Mouse (Mus musculus): ENCODE data around the gene Dcst2. TPM values are rescaled to one million over a fixed set of nuclear protein-coding genes. Genes with fewer than 3 reads are reported as not detected.
A peak's percentile ranks its signal among the peaks of the same experiment; 100 is the strongest.

Dcst2 gene
- polyA plus RNA-seq, 1 experiment from 2014 or later, result 0.34 TPM

GRCm38 (mm10) chr3:89320581-89321182 is 41.1 kb upstream of the Dcst2 start:
- Histone ChIP-seq H3K27ac (no peak overlapping the region), H3K9me3 (no peaks in the 10 kb centered on the region), H3K4me1 (peaks cover 61% of the 10 kb centered on the region), H3K4me3 (peak overlapping the region; percentile 74), H3K4me2 (replicated peaks) (peak overlapping the region; percentile 98), H3K9ac (peak overlapping the region; percentile 81), H3K27me3 (peaks cover 44% of the 10 kb centered on the region), H3K36me3 (no peaks in the 10 kb centered on the region)
- ATAC-seq (ENCODE audit: low FRiP score, low read depth), result no peak
- WGBS, result under 1% methylated on average over 41 of the region's 41 CpGs

GRCm38 (mm10) chr3:89321183-89322130 is 40.3 kb upstream of the Dcst2 start:
- H3K36me3 ChIP-seq, result no peaks in the 10 kb centered on the region
- WGBS, result 0% methylated on average over 63 of the region's 66 CpGs
- H3K4me1 ChIP-seq, result peaks cover 53% of the 10 kb centered on the region
- H3K4me2 ChIP-seq (replicated peaks), result peak overlapping the region; percentile 98
- ATAC-seq (ENCODE audit: low FRiP score, low read depth), result no peak
- H3K27ac ChIP-seq, result no peak overlapping the region
- H3K4me3 ChIP-seq, result peak overlapping the region; percentile 74
- H3K9ac ChIP-seq, result peak overlapping the region; percentile 81
- H3K9me3 ChIP-seq, result no peaks in the 10 kb centered on the region
- peaks cover 40% of the 10 kb centered on the region for H3K27me3 ChIP-seq

- Histone ChIP-seq H3K4me2 (replicated peaks) (peak overlapping the region; percentile 98), H3K4me1 (peaks cover 51% of the 10 kb centered on the region), H3K27me3 (peaks cover 40% of the 10 kb centered on the region), H3K4me3 (peak overlapping the region; percentile 74), H3K9me3 (no peaks in the 10 kb centered on the region), H3K27ac (peak overlapping the region; percentile 22; the same call in 1 of the 2 replicates), H3K9ac (peak overlapping the region; percentile 81), H3K36me3 (no peaks in the 10 kb centered on the region)
- ATAC-seq (ENCODE audit: low FRiP score, low read depth), result 0 out of 2 replicates have a peak, but pooled peaks have one; percentile 1
- WGBS, result under 1% methylated on average over 12 of the region's 14 CpGs
Observed at GRCm38 (mm10) chr3:89322131-89322500, 39.7 kb upstream of the Dcst2 start.

GRCm38 (mm10) chr3:89322514-89323165 is 39.1 kb upstream of the Dcst2 start, which contains the start of gene Efna3:
Efna3 (minus strand) TSS chr3:89322965.
- WGBS, result under 1% methylated on average over 49 of the region's 53 CpGs
- peak; percentile 66 for ATAC-seq (ENCODE audit: low FRiP score, low read depth)
- peak within 1 kb of the TSS; percentile 22; the same call in 1 of the 2 replicates for H3K27ac ChIP-seq
- peak within 1 kb of the TSS; percentile 98 for H3K4me2 ChIP-seq (replicated peaks)
- no peaks in the 10 kb centered on the region for H3K9me3 ChIP-seq
- peaks cover 51% of the 10 kb centered on the region for H3K4me1 ChIP-seq
- H3K27me3 ChIP-seq, result peaks cover 40% of the 10 kb centered on the region
- H3K36me3 ChIP-seq, result no peaks in the 10 kb centered on the region
- peak within 1 kb of the TSS; percentile 81 for H3K9ac ChIP-seq
- H3K4me3 ChIP-seq, result peak within 1 kb of the TSS; percentile 74

- no peak for ATAC-seq (ENCODE audit: low FRiP score, low read depth)
- H3K9me3 ChIP-seq, result no peaks in the 10 kb centered on the region
- 90% methylated on average over 8 of the region's 8 CpGs for WGBS
Observed at GRCm38 (mm10) chr3:89325882-89326281, 35.9 kb upstream of the Dcst2 start.

DNA sequence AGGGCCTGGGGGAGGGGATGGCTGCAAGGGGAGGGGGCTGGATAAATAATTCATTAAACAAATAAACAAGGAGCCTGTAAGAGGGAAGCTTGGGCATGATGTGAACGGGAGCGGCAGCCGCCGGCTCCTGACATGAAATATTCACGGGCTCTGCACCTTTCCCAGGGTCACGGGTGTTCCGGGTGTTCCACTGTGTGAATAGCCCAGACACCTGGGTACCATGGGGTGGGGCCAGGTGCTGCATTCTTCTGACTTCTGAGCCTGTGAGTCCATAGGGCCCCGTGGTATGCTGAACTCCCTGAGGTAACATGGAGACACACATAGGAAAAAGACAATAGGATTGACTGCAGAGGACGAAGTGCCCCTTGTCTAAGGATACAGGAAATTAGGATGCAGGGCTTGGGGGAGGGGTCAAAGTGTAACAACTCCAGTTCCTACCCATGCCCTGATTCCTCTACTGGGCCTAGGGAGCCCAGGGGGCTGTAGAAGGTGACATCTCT is 34.4 kb upstream of the Dcst2 start:
- Histone ChIP-seq H3K27me3 (no peaks in the 10 kb centered on the region; the same call in 1 of the 2 replicates), H3K4me1 (peaks cover 33% of the 10 kb centered on the region), H3K9me3 (no peaks in the 10 kb centered on the region), H3K36me3 (no peaks in the 10 kb centered on the region), H3K9ac (0 out of 2 replicates have a peak overlapping the region, but pooled peaks have one; percentile 4), H3K4me2 (replicated peaks) (no peak overlapping the region), H3K27ac (no peak overlapping the region), H3K4me3 (no peak overlapping the region)
- 24% methylated on average over 9 of the region's 9 CpGs for WGBS
- ATAC-seq (ENCODE audit: low FRiP score, low read depth), result no peak

More at GRCm38 (mm10) chr3:89325882-89326281, 35.9 kb upstream of the Dcst2 start:
- Histone ChIP-seq H3K27me3 (peaks cover 8% of the 10 kb centered on the region; the same call in 1 of the 2 replicates), H3K27ac (no peak overlapping the region), H3K4me3 (no peak overlapping the region), H3K9ac (no peak overlapping the region), H3K4me2 (replicated peaks) (no peak overlapping the region), H3K4me1 (peaks cover 36% of the 10 kb centered on the region), H3K36me3 (no peaks in the 10 kb centered on the region)

- Histone ChIP-seq H3K36me3 (peaks cover 9% of the 10 kb centered on the region), H3K27me3 (no peaks in the 10 kb centered on the region; the same call in 1 of the 2 replicates), H3K9ac (0 out of 2 replicates have a peak overlapping the region, but pooled peaks have one; percentile 35), H3K9me3 (no peaks in the 10 kb centered on the region), H3K4me3 (no peak overlapping the region), H3K4me2 (replicated peaks) (no peak overlapping the region; the same call in 1 of the 2 replicates), H3K27ac (no peak overlapping the region), H3K4me1 (peaks cover 40% of the 10 kb centered on the region)
- WGBS, result 22% methylated on average over 4 of the region's 4 CpGs
- no peak for ATAC-seq (ENCODE audit: low FRiP score, low read depth)
Observed at GRCm38 (mm10) chr3:89328623-89329022, 33.2 kb upstream of the Dcst2 start.

DNA sequence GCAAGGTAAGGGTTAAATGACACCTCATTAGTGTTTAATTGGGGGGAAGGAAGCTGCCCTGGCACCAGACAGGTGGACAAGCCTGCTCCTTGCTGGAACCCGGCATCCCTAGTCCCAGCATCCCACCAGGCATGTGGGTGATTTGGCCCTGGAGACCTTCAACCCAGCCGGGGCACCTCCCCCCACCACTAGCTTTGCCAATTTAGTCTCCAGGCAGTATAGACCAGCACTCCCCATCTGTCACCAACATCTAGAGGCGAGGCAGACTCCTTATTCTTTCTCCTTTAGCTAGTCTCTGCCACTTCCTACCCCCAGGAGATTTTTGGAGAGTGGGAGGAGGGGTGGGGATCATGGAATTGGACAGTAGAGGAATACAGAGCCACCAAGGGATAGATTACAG is 31.4 kb upstream of the Dcst2 start:
- peaks cover 26% of the 10 kb centered on the region for H3K36me3 ChIP-seq
- H3K9me3 ChIP-seq, result no peaks in the 10 kb centered on the region
- no peak overlapping the region for H3K9ac ChIP-seq
- H3K27ac ChIP-seq, result no peak overlapping the region
- no peak overlapping the region for H3K4me2 ChIP-seq (replicated peaks)
- ATAC-seq (ENCODE audit: low FRiP score, low read depth), result no peak
- peaks cover 54% of the 10 kb centered on the region for H3K4me1 ChIP-seq
- WGBS, result 33% methylated on average over 3 of the region's 3 CpGs
- H3K4me3 ChIP-seq, result no peak overlapping the region
- H3K27me3 ChIP-seq, result no peaks in the 10 kb centered on the region; the same call in 1 of the 2 replicates

GRCm38 (mm10) chr3:89330948-89331347 is 30.8 kb upstream of the Dcst2 start:
- Histone ChIP-seq H3K9me3 (no peaks in the 10 kb centered on the region), H3K9ac (no peak overlapping the region), H3K27me3 (no peaks in the 10 kb centered on the region; the same call in 1 of the 2 replicates), H3K4me1 (peaks cover 60% of the 10 kb centered on the region), H3K36me3 (peaks cover 26% of the 10 kb centered on the region), H3K27ac (no peak overlapping the region), H3K4me2 (replicated peaks) (no peak overlapping the region), H3K4me3 (no peak overlapping the region)
- ATAC-seq (ENCODE audit: low FRiP score, low read depth), result 0 out of 2 replicates have a peak, but pooled peaks have one; percentile 49
- WGBS, result 20% methylated on average over 10 of the region's 10 CpGs

DNA sequence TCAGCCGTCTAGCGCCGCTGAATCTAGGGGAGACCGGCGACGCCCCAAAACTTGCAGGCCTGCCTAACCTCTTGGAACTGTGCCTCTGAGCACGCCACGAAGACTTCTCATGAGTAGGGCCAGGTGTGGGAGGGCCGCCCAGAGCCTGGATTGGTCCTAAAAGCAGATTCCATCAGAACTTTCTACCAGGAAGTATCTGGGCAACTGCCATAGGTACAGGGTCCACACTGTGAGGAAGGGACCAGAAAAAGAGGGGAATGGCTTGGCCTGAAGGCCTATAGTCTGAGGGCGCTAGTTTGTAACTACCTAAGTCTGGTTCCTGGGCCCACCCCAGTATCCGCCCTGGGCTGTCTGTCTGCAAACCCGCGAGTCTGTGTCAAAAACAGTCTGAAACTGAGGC is 30.2 kb upstream of the Dcst2 start:
- H3K4me1 ChIP-seq, result peaks cover 66% of the 10 kb centered on the region
- WGBS, result 70% methylated on average over 13 of the region's 13 CpGs

GRCm38 (mm10) chr3:89332013-89332412 is 29.8 kb upstream of the Dcst2 start:
- peaks cover 70% of the 10 kb centered on the region for H3K4me1 ChIP-seq
- no peak overlapping the region for H3K9ac ChIP-seq
- H3K27me3 ChIP-seq, result no peaks in the 10 kb centered on the region; the same call in 1 of the 2 replicates
- no peak overlapping the region for H3K27ac ChIP-seq
- no peak overlapping the region for H3K4me3 ChIP-seq
- H3K9me3 ChIP-seq, result no peaks in the 10 kb centered on the region
- H3K36me3 ChIP-seq, result peaks cover 26% of the 10 kb centered on the region
- no peak for ATAC-seq (ENCODE audit: low FRiP score, low read depth)
- 47% methylated on average over 10 of the region's 10 CpGs for WGBS
- no peak overlapping the region for H3K4me2 ChIP-seq (replicated peaks)

More for the DNA sequence above, 30.2 kb upstream of the Dcst2 start:
- no peak overlapping the region for H3K4me3 ChIP-seq
- no peaks in the 10 kb centered on the region for H3K9me3 ChIP-seq
- no peak overlapping the region for H3K4me2 ChIP-seq (replicated peaks)
- no peaks in the 10 kb centered on the region; the same call in 1 of the 2 replicates for H3K27me3 ChIP-seq
- peaks cover 26% of the 10 kb centered on the region for H3K36me3 ChIP-seq
- no peak for ATAC-seq (ENCODE audit: low FRiP score, low read depth)
- H3K9ac ChIP-seq, result no peak overlapping the region
- H3K27ac ChIP-seq, result no peak overlapping the region
